Mouse (Mus musculus): Measurements from ENCODE around the gene Samd4.

The Samd4 gene

GRCm38 (mm10) chr14:46882431-46883067, at the start of gene Samd4:
TSS of gene Samd4 (plus strand) at chr14:46882854.
- DNase-seq: peak; percentile 62

GRCm38 (mm10) chr14:46839326-46839725, 43.3 kb upstream of the Samd4 start:
- no peak for DNase-seq

- DNase-seq: no peak
Measured at GRCm38 (mm10) chr14:46845706-46846105, 36.9 kb upstream of the Samd4 start.

- no peak for DNase-seq
Measured at GRCm38 (mm10) chr14:46848063-46848590, 34.5 kb upstream of the Samd4 start.

- no peak for DNase-seq
Measured at GRCm38 (mm10) chr14:46848736-46849135, 33.9 kb upstream of the Samd4 start.

GRCm38 (mm10) chr14:46849769-46850168, 32.9 kb upstream of the Samd4 start:
- no peak for DNase-seq

GRCm38 (mm10) chr14:46853677-46854076, 29.0 kb upstream of the Samd4 start:
- DNase-seq: no peak

GRCm38 (mm10) chr14:46862922-46863321, 19.7 kb upstream of the Samd4 start:
- DNase-seq: no peak

- peak; percentile 52 for DNase-seq
Measured at GRCm38 (mm10) chr14:46880935-46881334, 1.7 kb upstream of the Samd4 start.

- peak; percentile 43 for DNase-seq
Measured at GRCm38 (mm10) chr14:46881581-46882430, 848 bp upstream of the Samd4 start.

- DNase-seq: peak; percentile 58
Measured at GRCm38 (mm10) chr14:46883068-46883870, 615 bp downstream of the Samd4 start.

GRCm38 (mm10) chr14:46883871-46884441, 1.3 kb downstream of the Samd4 start:
- peak; percentile 53 for DNase-seq

- peak; percentile 56 for DNase-seq
Measured at GRCm38 (mm10) chr14:46884701-46885428, 2.2 kb downstream of the Samd4 start.

GRCm38 (mm10) chr14:46885429-46885755, 2.7 kb downstream of the Samd4 start:
- DNase-seq: peak; percentile 18

- DNase-seq: peak; percentile 11
Measured at GRCm38 (mm10) chr14:46885891-46886301, 3.2 kb downstream of the Samd4 start.

GRCm38 (mm10) chr14:46889096-46889495, 6.4 kb downstream of the Samd4 start:
- DNase-seq: no peak

- DNase-seq: no peak
Measured at GRCm38 (mm10) chr14:46893961-46894360, 11.3 kb downstream of the Samd4 start.

GRCm38 (mm10) chr14:46897953-46898352, 15.3 kb downstream of the Samd4 start:
- DNase-seq: no peak

- DNase-seq: no peak
Measured at GRCm38 (mm10) chr14:46898626-46899025, 16.0 kb downstream of the Samd4 start.

- DNase-seq: no peak
Measured at GRCm38 (mm10) chr14:46902498-46903087, 19.9 kb downstream of the Samd4 start.

GRCm38 (mm10) chr14:46904276-46904675, 21.6 kb downstream of the Samd4 start:
- no peak for DNase-seq

GRCm38 (mm10) chr14:46908858-46909257, 26.2 kb downstream of the Samd4 start:
- no peak for DNase-seq

Data from cerebellum, adult 8-10 months (tissue).